Mouse (Mus musculus): ENCODE results near the gene Cldn14. TPM values are rescaled to one million over a fixed set of nuclear protein-coding genes. Genes with fewer than 3 reads are reported as not detected.

The Cldn14 gene
- total and polyA plus RNA-seq, 3 experiments = not detected

- TF ChIP-seq EP300 (IDR thresholded peaks at IDR 0.05; ENCODE audit: insufficient read depth, low read depth, low read length) (no peak), POLR2A (IDR thresholded peaks at IDR 0.05; ENCODE audit: insufficient read depth, low read depth, low read length) (no peak), CTCF (IDR thresholded peaks at IDR 0.05) (no peak)
- DNase-seq = no peak
- Histone ChIP-seq H3K36me3 (ENCODE audit: control insufficient read depth, insufficient read depth, low read length) (no peaks in the 10 kb centered on the region), H3K9ac (ENCODE audit: low read depth, low read length) (no peak overlapping the region), H3K27ac (no peak overlapping the region), H3K27me3 (ENCODE audit: control insufficient read depth, insufficient read depth, low read length) (no peaks in the 10 kb centered on the region), H3K4me3 (peak overlapping the region; percentile 6; the same call in 1 of the 2 replicates), H3K79me2 (replicated peaks; ENCODE audit: control insufficient read depth, insufficient read depth, low read length) (no peaks in the 10 kb centered on the region), H3K4me1 (ENCODE audit: control insufficient read depth, insufficient read depth, low read length) (no peaks in the 10 kb centered on the region)
- intact Hi-C loops (cut with DNase I) = no loop called here
- 21% methylated on average over 10 of the region's 10 CpGs for WGBS
Measured at GRCm38 (mm10) chr16:93973123-93973522, 35.5 kb downstream of the Cldn14 start.

- 88% methylated on average over 11 of the region's 11 CpGs for WGBS
- H3K4me1 ChIP-seq (ENCODE audit: control insufficient read depth, insufficient read depth, low read length) = no peaks in the 10 kb centered on the region
- H3K9ac ChIP-seq (ENCODE audit: low read depth, low read length) = no peak overlapping the region
- H3K27ac ChIP-seq = no peak overlapping the region
- TF ChIP-seq EP300 (IDR thresholded peaks at IDR 0.05; ENCODE audit: insufficient read depth, low read depth, low read length) (no peak), CTCF (IDR thresholded peaks at IDR 0.05) (no peak), POLR2A (IDR thresholded peaks at IDR 0.05; ENCODE audit: insufficient read depth, low read depth, low read length) (no peak)
- no peak overlapping the region for H3K4me3 ChIP-seq
- H3K36me3 ChIP-seq (ENCODE audit: control insufficient read depth, insufficient read depth, low read length) = no peaks in the 10 kb centered on the region
- intact Hi-C loops (cut with DNase I) = no loop called here
- DNase-seq = no peak
- H3K79me2 ChIP-seq (replicated peaks; ENCODE audit: control insufficient read depth, insufficient read depth, low read length) = no peaks in the 10 kb centered on the region
- H3K27me3 ChIP-seq (ENCODE audit: control insufficient read depth, insufficient read depth, low read length) = no peaks in the 10 kb centered on the region
Measured at GRCm38 (mm10) chr16:93971046-93971445, 37.6 kb downstream of the Cldn14 start.

- Histone ChIP-seq H3K4me3 (no peak overlapping the region), H3K36me3 (ENCODE audit: control insufficient read depth, insufficient read depth, low read length) (no peaks in the 10 kb centered on the region), H3K79me2 (replicated peaks; ENCODE audit: control insufficient read depth, insufficient read depth, low read length) (no peaks in the 10 kb centered on the region), H3K9ac (ENCODE audit: low read depth, low read length) (no peak overlapping the region), H3K27ac (no peak overlapping the region), H3K4me1 (ENCODE audit: control insufficient read depth, insufficient read depth, low read length) (no peaks in the 10 kb centered on the region), H3K27me3 (ENCODE audit: control insufficient read depth, insufficient read depth, low read length) (no peaks in the 10 kb centered on the region)
- DNase-seq = no peak
- no peak for TF ChIP-seq EP300 (IDR thresholded peaks at IDR 0.05; ENCODE audit: insufficient read depth, low read depth, low read length)
- TF ChIP-seq CTCF (IDR thresholded peaks at IDR 0.05) = no peak
- TF ChIP-seq POLR2A (IDR thresholded peaks at IDR 0.05; ENCODE audit: insufficient read depth, low read depth, low read length) = no peak
- 92% methylated on average over 8 of the region's 8 CpGs for WGBS
- intact Hi-C loops (cut with DNase I) = no loop called here
Measured at GRCm38 (mm10) chr16:93967893-93968292, 40.7 kb downstream of the Cldn14 start.

- no peak for TF ChIP-seq CTCF (IDR thresholded peaks at IDR 0.05)
- no peak for TF ChIP-seq EP300 (IDR thresholded peaks at IDR 0.05; ENCODE audit: insufficient read depth, low read depth, low read length)
- no peak for TF ChIP-seq POLR2A (IDR thresholded peaks at IDR 0.05; ENCODE audit: insufficient read depth, low read depth, low read length)
- Histone ChIP-seq H3K4me3 (no peak overlapping the region), H3K4me1 (ENCODE audit: control insufficient read depth, insufficient read depth, low read length) (no peaks in the 10 kb centered on the region), H3K27me3 (ENCODE audit: control insufficient read depth, insufficient read depth, low read length) (0 out of 2 replicates have a peak, but pooled peaks cover 1% of the 10 kb centered on the region), H3K9ac (ENCODE audit: low read depth, low read length) (no peak overlapping the region), H3K27ac (no peak overlapping the region), H3K36me3 (ENCODE audit: control insufficient read depth, insufficient read depth, low read length) (no peaks in the 10 kb centered on the region), H3K79me2 (replicated peaks; ENCODE audit: control insufficient read depth, insufficient read depth, low read length) (no peaks in the 10 kb centered on the region)
- no peak for DNase-seq
- intact Hi-C loops (cut with DNase I) = no loop called here
- 49% methylated on average over 5 of the region's 5 CpGs for WGBS
Measured at GRCm38 (mm10) chr16:93962283-93962682, 46.4 kb downstream of the Cldn14 start.

GRCm38 (mm10) chr16:93961099-93961646, 47.5 kb downstream of the Cldn14 start:
- H3K27me3 ChIP-seq (ENCODE audit: control insufficient read depth, insufficient read depth, low read length) = 0 out of 2 replicates have a peak, but pooled peaks cover 1% of the 10 kb centered on the region
- intact Hi-C loops (cut with DNase I) = no loop called here
- no peak overlapping the region for H3K4me3 ChIP-seq
- WGBS = 82% methylated on average over 11 of the region's 11 CpGs
- DNase-seq = no peak
- TF ChIP-seq EP300 (IDR thresholded peaks at IDR 0.05; ENCODE audit: insufficient read depth, low read depth, low read length) = no peak
- TF ChIP-seq CTCF (IDR thresholded peaks at IDR 0.05) = no peak
- TF ChIP-seq POLR2A (IDR thresholded peaks at IDR 0.05; ENCODE audit: insufficient read depth, low read depth, low read length) = no peak
- no peaks in the 10 kb centered on the region for H3K36me3 ChIP-seq (ENCODE audit: control insufficient read depth, insufficient read depth, low read length)
- no peaks in the 10 kb centered on the region for H3K79me2 ChIP-seq (replicated peaks; ENCODE audit: control insufficient read depth, insufficient read depth, low read length)
- H3K4me1 ChIP-seq (ENCODE audit: control insufficient read depth, insufficient read depth, low read length) = no peaks in the 10 kb centered on the region
- no peak overlapping the region for H3K27ac ChIP-seq
- H3K9ac ChIP-seq (ENCODE audit: low read depth, low read length) = no peak overlapping the region

GRCm38 (mm10) chr16:93960495-93960894, 48.1 kb downstream of the Cldn14 start:
- no peak for DNase-seq
- Histone ChIP-seq H3K4me3 (no peak overlapping the region), H3K79me2 (replicated peaks; ENCODE audit: control insufficient read depth, insufficient read depth, low read length) (no peaks in the 10 kb centered on the region), H3K9ac (ENCODE audit: low read depth, low read length) (no peak overlapping the region), H3K27ac (no peak overlapping the region), H3K36me3 (ENCODE audit: control insufficient read depth, insufficient read depth, low read length) (no peaks in the 10 kb centered on the region), H3K27me3 (ENCODE audit: control insufficient read depth, insufficient read depth, low read length) (0 out of 2 replicates have a peak, but pooled peaks cover 1% of the 10 kb centered on the region), H3K4me1 (ENCODE audit: control insufficient read depth, insufficient read depth, low read length) (no peaks in the 10 kb centered on the region)
- TF ChIP-seq POLR2A (IDR thresholded peaks at IDR 0.05; ENCODE audit: insufficient read depth, low read depth, low read length) = no peak
- TF ChIP-seq EP300 (IDR thresholded peaks at IDR 0.05; ENCODE audit: insufficient read depth, low read depth, low read length) = no peak
- TF ChIP-seq CTCF (IDR thresholded peaks at IDR 0.05) = no peak
- intact Hi-C loops (cut with DNase I) = no loop called here
- WGBS = 70% methylated on average over 4 of the region's 4 CpGs

Measured in heart, adult 2 months (tissue).